8 mouse cellular contexts compared by ENCODE assay signal in the genomic region with DNA sequence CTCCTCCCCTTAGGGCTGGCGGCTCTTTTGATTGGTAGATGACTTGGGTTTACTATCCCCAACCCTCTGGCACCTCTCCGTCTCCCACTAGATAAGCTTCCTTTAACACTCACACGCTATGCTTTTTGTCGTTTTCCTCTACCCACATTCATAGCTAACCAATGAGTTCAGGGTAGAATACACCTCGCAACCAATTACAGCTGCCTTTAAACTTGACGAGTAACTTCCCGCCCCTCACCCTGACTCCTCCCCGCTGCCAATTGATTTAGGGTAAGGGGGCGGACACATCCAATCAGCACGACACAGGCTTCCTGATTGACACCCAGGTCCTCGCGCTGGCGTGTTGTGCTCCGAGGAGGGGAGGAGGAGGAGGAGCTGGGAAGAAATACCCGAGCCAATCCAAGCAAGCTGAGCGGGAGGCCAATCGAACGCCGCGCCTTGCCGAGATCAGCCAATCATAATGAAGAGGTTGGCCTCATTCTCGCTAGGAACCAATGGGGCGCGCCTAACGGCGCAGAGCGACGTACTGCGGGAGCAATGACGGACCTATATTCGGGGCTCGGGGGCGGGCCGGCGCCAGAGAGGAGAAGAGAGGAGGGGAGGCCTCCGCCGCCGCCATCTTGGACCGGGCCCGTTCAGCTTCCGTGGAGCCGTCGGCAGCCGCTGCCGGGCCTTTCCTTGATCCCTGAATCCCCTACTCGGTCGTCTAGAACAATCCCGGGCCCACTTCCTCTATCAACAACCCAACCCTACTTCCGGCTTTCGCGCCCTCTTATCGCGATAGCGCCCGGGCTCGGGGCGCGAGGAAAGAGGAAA. TPM values are rescaled to one million over a fixed set of nuclear protein-coding genes. Genes with fewer than 3 reads are reported as not detected.
A peak's percentile ranks its signal among the peaks of the same experiment; 100 is the strongest.
DNase-seq lines count a peak whose midpoint lies in the region; ATAC-seq lines count a peak whose summit lies in the region.

Gene Cnot3 (plus strand): TSS at position 597 of the 816 bp plus-strand sequence.

- intact Hi-C loops in gastrocnemius, postnatal 14 days (cut with DNase I; ENCODE audit: low total_unique reads), result no loop called here
- intact Hi-C loops in left cerebral cortex, postnatal 10 days (cut with DNase I), result no loop called here

- peak; percentile 87 for ATAC-seq in inflammation-experienced regulatory T-cells, adult 6 months
- ATAC-seq in megakaryocyte-erythroid progenitor cell, adult 5-6 weeks (replicated peaks; ENCODE audit: low FRiP score, low TSS enrichment, poor library complexity, severe bottlenecking), result peak; percentile 91

- peak; percentile 99 to 100 for DNase-seq in adrenal gland, adult (ENCODE audit: inconsistent age in 2 of 2, low spot score in 1 of 2)
- peak; percentile 99 for DNase-seq in embryo, embryonic 10.5 days (ENCODE audit: low spot score)
- DNase-seq in gastrocnemius, postnatal 14 days, result peak; percentile 97
- peak; percentile 99 for DNase-seq in left cerebral cortex, postnatal 10 days (ENCODE audit: extremely low spot score in 1 of 2, low spot score in 2 of 2)
- DNase-seq in right cerebral cortex, postnatal 25 days, result peak; percentile 99
- peak; percentile 98 to 99 for DNase-seq in urinary bladder, postnatal 4 days (ENCODE audit: low spot score in 2 of 2)

RNA-seq across cellular contexts. Expression of gene Cnot3, which starts in this region (rescaled TPM):
- 10 to 100 TPM; 18.0 to 22.3 TPM for total RNA-seq in gastrocnemius, postnatal 14 days (2021)
- polyA plus RNA-seq in inflammation-experienced regulatory T-cells, adult 6 months (2017; shearing (Covaris generic)), result 10 to 100 TPM; 30.0 to 47.0 (median 45.2) TPM
- 10 to 100 TPM; 48.2 to 60.9 TPM for total RNA-seq in left cerebral cortex, postnatal 10 days (2021)
- total RNA-seq in megakaryocyte-erythroid progenitor cell, adult 5-6 weeks (2014; fragmentation: Nextera tagmentation), result 117 and 166 TPM in 2 replicates
- total RNA-seq in megakaryocyte-erythroid progenitor cell, adult 5-6 weeks (2017), result 21.2 and 47.8 TPM in 2 replicates

Comparison
In these comparisons a context has a peak if more than half of its experiments do, and no peak if none do; other contexts are left out.
1. Peak in every context shown above with its lines: DNase-seq and ATAC-seq.